Mouse (Mus musculus): Measurements from ENCODE around the gene Cldn4.
"Not testable (repeated sequence)": the region's sequence is repeated elsewhere in the genome, so short reads cannot be mapped to it uniquely, and the experiment has no call there.

The Cldn4 gene

GRCm38 (mm10) chr5:134961519-134961918 lies 14.8 kb upstream of the Cldn4 start:
- no peak for DNase-seq

- DNase-seq, result no peak
Measured at GRCm38 (mm10) chr5:134960430-134960829, 13.7 kb upstream of the Cldn4 start.

GRCm38 (mm10) chr5:134959114-134959513 lies 12.4 kb upstream of the Cldn4 start:
- no peak for DNase-seq

- no peak for DNase-seq
Measured at GRCm38 (mm10) chr5:134955491-134955890, 8.8 kb upstream of the Cldn4 start.

DNA sequence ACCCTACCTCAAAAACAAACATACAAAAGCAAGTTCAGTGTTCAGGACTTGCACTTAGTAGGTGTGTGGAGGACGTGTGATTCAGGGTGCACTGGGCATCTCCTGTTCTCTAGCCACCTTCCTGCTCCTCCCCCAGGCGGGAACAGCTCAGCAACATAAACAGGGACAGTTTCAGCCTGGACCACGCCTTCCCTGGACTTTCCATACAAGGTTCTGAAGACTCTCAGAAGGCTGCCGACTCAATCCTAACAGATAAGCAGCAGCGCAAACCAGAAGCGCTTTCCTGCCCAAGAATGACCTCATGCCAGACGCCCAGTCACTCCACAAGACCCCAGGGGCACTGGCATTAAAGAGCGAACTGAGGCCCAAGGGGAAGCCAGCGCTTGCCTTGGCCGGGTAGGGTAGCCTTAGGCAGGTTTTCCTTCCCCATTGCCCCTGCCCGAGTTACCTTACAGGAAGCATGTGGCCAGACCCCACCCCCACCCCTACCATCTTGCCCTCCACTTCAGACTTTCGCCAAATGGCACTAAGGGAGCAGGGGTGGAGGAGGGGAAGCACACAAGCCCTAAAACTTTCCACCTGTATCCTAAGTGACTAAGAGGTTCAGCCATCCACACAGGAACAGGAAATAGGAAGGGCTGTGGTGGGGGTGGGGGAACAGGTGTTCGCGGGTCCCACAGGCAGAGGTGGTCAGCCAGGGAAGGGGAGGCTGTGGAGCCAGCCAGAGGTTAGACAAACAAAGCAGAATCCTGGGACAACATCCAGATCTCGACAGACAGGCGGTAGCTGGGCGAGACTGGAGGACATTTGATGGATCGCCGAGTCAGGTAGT lies 4.5 kb upstream of the Cldn4 start:
- no peak for DNase-seq

DNA sequence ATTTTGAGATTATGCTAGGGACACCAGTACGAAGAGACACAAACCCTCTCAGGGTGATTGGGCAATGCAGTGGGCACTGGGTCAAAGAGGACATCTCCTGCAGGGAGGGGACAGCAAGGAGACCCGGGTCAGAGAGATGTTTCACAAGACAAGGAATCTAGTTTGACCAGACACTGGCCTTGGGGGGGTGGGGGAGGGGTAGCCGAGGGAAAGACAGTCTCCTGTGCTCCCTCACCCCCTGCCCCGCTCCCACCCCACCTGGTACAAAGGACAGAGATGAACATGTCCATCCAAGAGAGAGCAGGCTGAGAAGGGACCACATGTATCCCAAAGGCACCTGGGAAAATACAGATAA lies 1.3 kb upstream of the Cldn4 start:
- DNase-seq, result no peak

GRCm38 (mm10) chr5:134947420-134948084 lies 818 bp upstream of the Cldn4 start:
- DNase-seq, result no peak

DNA sequence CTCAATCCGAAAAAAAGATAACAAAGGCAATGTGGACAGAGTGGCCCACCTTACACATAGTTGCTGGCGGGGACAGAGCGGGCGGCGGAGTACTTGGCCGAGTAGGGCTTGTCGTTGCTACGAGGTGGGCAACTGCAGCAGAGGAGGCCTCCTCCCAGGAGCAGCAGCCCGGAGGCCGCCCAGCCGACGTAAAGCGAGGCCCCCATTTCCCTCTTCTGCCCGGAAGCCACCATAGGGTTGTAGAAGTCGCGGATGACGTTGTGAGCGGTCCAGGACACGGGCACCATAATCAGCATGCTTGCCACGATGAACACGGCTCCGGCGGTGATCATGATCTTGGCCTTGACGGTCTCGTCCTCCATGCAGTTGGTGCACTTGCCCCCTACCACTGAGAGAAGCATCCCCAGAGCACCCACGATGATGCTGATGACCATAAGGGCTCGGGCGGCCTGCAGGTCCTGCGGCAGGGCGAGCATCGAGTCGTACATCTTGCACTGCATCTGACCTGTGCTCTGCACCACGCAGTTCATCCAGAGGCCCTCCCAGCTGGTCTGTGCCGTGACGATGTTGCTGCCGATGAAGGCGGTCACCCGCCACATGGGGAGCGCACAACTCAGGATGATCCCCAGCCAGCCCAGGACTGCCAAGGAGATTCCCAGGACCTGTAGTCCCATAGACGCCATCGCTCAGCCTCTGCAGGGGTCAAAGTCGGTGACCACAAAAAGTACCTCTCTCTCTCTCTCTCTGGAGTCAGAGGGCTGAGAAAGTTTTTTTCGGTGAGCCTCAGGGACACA lies 474 bp downstream of the Cldn4 start:
- no peak for DNase-seq

GRCm38 (mm10) chr5:134945266-134945959 lies 1.3 kb downstream of the Cldn4 start:
- DNase-seq, result no peak

GRCm38 (mm10) chr5:134944179-134944578 lies 2.6 kb downstream of the Cldn4 start:
- no peak for DNase-seq

- no peak for DNase-seq
Measured at GRCm38 (mm10) chr5:134942740-134943139, 4.0 kb downstream of the Cldn4 start.

GRCm38 (mm10) chr5:134941472-134942209 lies 5.1 kb downstream of the Cldn4 start:
- no peak for DNase-seq

DNA sequence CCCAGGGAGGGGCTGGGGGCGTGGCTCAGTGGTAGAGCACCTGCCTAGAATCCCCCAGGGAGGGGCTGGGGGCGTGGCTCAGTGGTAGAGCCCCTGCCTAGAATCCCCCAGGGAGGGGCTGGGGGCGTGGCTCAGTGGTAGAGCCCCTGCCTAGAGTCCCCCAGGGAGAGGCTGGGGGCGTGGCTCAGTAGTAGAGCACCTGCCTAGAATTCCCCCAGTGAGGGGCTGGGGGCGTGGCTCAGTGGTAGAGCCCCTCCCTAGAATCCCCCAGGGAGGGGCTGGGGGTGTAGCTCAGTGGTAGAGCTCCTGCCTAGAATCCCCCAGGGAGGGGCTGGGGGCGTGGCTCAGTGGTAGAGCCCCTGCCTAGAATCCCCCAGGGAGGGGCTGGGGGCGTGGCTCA lies 7.2 kb downstream of the Cldn4 start:
- DNase-seq, result not testable (repeated sequence)

DNA sequence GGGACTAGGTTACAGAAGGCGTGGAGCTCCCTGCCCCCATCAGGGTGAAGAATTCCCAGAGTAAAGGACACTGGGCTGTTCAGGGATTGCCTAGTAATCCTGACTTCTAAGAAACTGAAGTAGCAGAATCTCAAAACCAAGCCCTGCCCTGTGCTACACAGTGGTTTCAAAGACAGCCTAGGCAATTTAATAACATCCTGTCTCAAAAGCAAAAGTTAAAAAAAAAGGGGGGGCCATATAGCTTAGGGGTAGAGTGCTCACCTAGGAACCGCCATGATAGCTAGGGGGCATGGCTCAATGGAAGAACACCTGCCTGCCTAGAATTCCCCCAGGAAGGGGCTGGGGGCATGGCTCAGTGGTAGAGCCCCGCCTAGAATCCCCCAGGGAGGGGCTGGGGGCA lies 7.7 kb downstream of the Cldn4 start:
- DNase-seq, result no peak

GRCm38 (mm10) chr5:134936626-134937185 lies 10.0 kb downstream of the Cldn4 start:
- no peak for DNase-seq

GRCm38 (mm10) chr5:134936051-134936450 lies 10.7 kb downstream of the Cldn4 start:
- DNase-seq, result no peak

DNA sequence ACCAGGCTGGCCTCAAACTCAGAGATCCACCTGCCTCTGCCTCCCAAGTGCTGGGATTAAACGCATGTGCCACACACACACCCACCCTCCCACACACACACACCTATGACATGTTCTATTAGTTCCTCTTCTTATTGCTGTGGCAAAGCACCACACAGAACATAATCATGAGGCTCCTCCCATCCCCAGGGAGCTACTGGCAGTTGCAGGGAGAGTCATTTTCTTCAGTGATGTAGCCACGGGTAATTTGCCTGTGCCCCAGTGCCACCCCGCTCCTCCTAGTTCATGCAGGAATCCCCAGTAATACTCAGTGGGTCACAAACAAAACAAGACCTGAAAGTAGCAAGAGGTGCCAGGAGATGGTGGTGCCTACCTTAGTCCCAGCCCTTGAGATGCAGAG lies 12.1 kb downstream of the Cldn4 start:
- no peak for DNase-seq

- not testable (repeated sequence) for DNase-seq
Measured at GRCm38 (mm10) chr5:134933686-134934085, 13.0 kb downstream of the Cldn4 start.

- DNase-seq, result no peak
Measured at GRCm38 (mm10) chr5:134933281-134933680, 13.5 kb downstream of the Cldn4 start.

DNA sequence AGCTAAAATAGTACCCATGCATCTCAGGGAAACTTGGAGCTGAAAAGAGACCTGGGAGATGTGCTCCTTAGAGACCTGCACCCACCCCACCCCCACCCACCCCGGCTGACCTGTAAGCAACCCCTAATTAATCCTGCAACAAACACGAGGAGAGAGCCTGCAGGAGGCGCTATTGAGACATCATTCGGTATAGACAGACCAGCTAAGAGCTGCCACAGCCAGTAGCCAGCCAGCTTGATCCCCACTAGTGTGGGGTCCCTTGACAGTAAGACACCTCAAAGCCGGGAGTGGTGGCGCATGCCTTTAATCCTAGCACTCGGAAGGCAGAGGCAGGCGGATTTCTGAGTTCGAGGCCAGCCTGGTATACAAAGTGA lies 13.8 kb downstream of the Cldn4 start:
- DNase-seq, result peak; percentile 31

- DNase-seq, result peak; percentile 55
Measured at GRCm38 (mm10) chr5:134932179-134932902, 14.4 kb downstream of the Cldn4 start, which contains the start of gene Mettl27. TSS of gene Mettl27 (plus strand) at chr5:134932368.
